Mouse (Mus musculus) heart, postnatal 0 days (tissue): Measurements from ENCODE around the gene Mbd4. TPM values are rescaled to one million over a fixed set of nuclear protein-coding genes. Genes with fewer than 3 reads are reported as not detected.

Experiments
- ATAC-seq: fragments of 200-750 bp; cut with Nextera tagmentation; 2 replicates; pipeline ENCODE4 v1.8.0; 2017; ENCODE audit warnings: low read depth, moderate number of reproducible peaks, moderate library complexity; ENCODE audit not compliant: insufficient read depth
- DNase-seq: peaks from one replicate; pipeline ENCODE4 v3.0.0-alpha.2; 2016; ENCODE audit warnings: low spot score
- H3K27ac ChIP-seq: fragments of 300-500 bp; sonication (generic); 2 replicates; pipeline ENCODE4 v1.5.1; 2014; ENCODE audit warnings: low read depth, mild to moderate bottlenecking
- H3K27me3 ChIP-seq: fragments of 300-500 bp; sonication (generic); 2 replicates; pipeline ENCODE4 v1.6.1; 2014; ENCODE audit warnings: low read length, mixed read lengths; ENCODE audit not compliant: control insufficient read depth, insufficient read depth
- H3K36me3 ChIP-seq: fragments of 300-500 bp; sonication (generic); replicated peaks from 2 replicates; pipeline ENCODE4 v1.6.1; 2014; ENCODE audit warnings: low read length, mixed read lengths; ENCODE audit not compliant: control insufficient read depth, insufficient read depth
- H3K4me1 ChIP-seq: fragments of 300-500 bp; sonication (generic); 2 replicates; pipeline ENCODE4 v1.6.1; 2014; ENCODE audit warnings: antibody characterized with exemption; ENCODE audit not compliant: control insufficient read depth, insufficient read depth
- H3K4me2 ChIP-seq: fragments of 300-500 bp; sonication (generic); 2 replicates; pipeline ENCODE4 v1.6.1; 2014; ENCODE audit warnings: low read depth, mild to moderate bottlenecking, low read length, moderate library complexity
- H3K4me3 ChIP-seq: fragments of 300-500 bp; sonication (generic); 2 replicates; pipeline ENCODE4 v1.5.1; 2014; ENCODE audit warnings: low read depth, low read length
- H3K9ac ChIP-seq: fragments of 300-500 bp; sonication (generic); replicated peaks from 2 replicates; pipeline ENCODE4 v1.6.1; 2014; ENCODE audit warnings: low read depth, low read length, mixed read lengths
- H3K9me3 ChIP-seq: fragments of 300-500 bp; sonication (generic); replicated peaks from 2 replicates; pipeline ENCODE4 v1.6.1; 2016; ENCODE audit warnings: low read length; ENCODE audit not compliant: control insufficient read depth
- CTCF ChIP-seq: IDR thresholded peaks from 2 replicates; pipeline ENCODE4 v1.5.1; 2016; ENCODE audit warnings: antibody characterized with exemption, control low read depth, low read depth
- EP300 ChIP-seq: IDR thresholded peaks from 2 replicates; pipeline ENCODE4 v1.6.1; 2016; ENCODE audit warnings: antibody characterized with exemption, low read depth
- WGBS: fragments of 180-500 bp; shearing (Covaris S2); extraction: QIAGEN DNeasy Blood & Tissue Kit; methylation state at CpG from one replicate; pipeline ENCODE4 v1.1.7; 2014; 5-methylcytosine and 5-hydroxymethylcytosine counted together
- polyA plus RNA-seq: library from polyadenylated mRNA; unstranded; fragments of >200 nt; fragmentation: Nextera tagmentation; extraction: Ambion mirVana; gene quantifications from 2 replicates; pipeline ENCODE4 v1.2.1, GENCODE M21; 2015
- total RNA-seq: library from RNA; depleted of rRNA; stranded (reverse); fragments of >200 nt; gene quantifications from 2 replicates; pipeline ENCODE4 v1.2.3, GENCODE M21; 2014; ENCODE audit warnings: low replicate concordance; rRNA removed

The Mbd4 gene
- total RNA-seq (1.2 and 1.5 TPM in 2 replicates), polyA plus RNA-seq (3.4 and 4.8 TPM in 2 replicates)

DNA sequence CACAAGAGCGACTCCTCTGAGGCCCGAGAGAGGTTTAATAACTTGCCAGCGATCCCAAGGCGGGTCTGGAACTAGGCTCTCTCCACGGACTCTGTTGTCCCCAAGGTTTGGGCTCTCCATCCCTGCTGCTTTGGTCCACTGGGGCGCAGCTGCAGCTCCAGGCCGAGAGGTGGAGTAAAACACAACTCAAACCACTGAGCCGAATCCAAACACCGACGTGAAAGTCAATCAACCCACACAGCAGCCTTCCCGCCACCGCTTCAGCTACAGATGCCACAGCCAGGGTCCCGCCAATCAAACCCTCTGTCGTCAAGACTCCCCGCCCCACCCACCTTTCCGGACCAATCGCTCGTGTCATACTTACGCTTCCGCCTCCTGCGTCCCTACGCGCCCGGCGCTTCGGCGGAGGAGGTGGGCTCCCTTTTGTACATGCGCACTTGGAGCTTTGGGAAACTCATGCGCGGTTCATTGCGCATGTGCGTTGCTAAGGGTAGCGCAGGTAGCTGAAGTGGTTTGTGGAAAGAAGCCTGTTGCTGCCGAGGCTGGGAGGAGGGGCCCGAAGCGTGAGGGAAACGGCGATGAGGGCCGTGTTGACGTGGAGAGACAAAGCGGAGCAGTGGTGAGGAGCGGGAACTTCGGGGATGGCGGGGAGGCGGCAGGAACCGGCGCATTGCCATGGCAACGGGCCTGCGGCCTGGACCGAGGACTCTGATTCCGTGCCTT is at the start of gene Mbd4, which contains the start of gene Ift122:
TSS of gene Mbd4 (minus strand) at position 281 of the 723 bp plus-strand sequence.
TSS of gene Ift122 (plus strand) at position 380 of the 723 bp plus-strand sequence.
- Histone ChIP-seq H3K9me3 (no peaks in the 10 kb centered on the region), H3K36me3 (peaks cover 8% of the 10 kb centered on the region; the same call in 1 of the 2 replicates), H3K27me3 (no peaks in the 10 kb centered on the region), H3K9ac (peak within 1 kb of the TSS; percentile 22), H3K27ac (peak within 1 kb of the TSS; percentile 73), H3K4me2 (peak within 1 kb of the TSS; percentile 69), H3K4me3 (peak within 1 kb of the TSS; percentile 57), H3K4me1 (peaks cover 16% of the 10 kb centered on the region; the same call in 1 of the 2 replicates)
- under 1% methylated on average over 51 of the region's 51 CpGs for WGBS
- DNase-seq (peak; percentile 100), ATAC-seq (peak; percentile 97)
- no peak for TF ChIP-seq EP300
- peak; percentile 45 for TF ChIP-seq CTCF

DNA sequence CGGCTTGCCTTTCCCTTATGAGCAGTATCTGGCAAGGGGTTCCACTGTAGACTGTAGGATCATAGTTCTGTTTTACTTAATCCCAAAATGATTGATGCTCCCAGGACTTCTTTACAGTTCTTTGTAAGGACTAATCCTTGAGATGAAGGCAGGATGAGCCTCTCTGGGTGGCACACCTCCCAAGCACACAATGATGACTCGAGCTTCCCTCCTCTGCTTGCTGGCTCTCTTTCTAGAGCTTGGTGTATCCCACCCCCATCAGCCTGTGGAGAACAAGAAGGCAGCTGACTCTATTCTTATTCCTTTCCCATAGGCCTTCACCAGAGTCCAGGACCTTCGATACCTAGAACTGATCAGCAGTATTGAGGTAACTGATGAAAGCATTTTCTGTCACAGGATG is 49.4 kb upstream of the Mbd4 start:
- Histone ChIP-seq H3K9ac (no peak overlapping the region), H3K4me2 (no peak overlapping the region), H3K9me3 (no peaks in the 10 kb centered on the region), H3K36me3 (no peaks in the 10 kb centered on the region), H3K4me3 (no peak overlapping the region), H3K4me1 (peaks cover 8% of the 10 kb centered on the region; the same call in 1 of the 2 replicates), H3K27me3 (no peaks in the 10 kb centered on the region), H3K27ac (peak overlapping the region; percentile 76)
- no peak for TF ChIP-seq CTCF
- TF ChIP-seq EP300: no peak
- DNase-seq: no peak
- 80% methylated on average over 3 of the region's 3 CpGs for WGBS
- ATAC-seq: no peak

DNA sequence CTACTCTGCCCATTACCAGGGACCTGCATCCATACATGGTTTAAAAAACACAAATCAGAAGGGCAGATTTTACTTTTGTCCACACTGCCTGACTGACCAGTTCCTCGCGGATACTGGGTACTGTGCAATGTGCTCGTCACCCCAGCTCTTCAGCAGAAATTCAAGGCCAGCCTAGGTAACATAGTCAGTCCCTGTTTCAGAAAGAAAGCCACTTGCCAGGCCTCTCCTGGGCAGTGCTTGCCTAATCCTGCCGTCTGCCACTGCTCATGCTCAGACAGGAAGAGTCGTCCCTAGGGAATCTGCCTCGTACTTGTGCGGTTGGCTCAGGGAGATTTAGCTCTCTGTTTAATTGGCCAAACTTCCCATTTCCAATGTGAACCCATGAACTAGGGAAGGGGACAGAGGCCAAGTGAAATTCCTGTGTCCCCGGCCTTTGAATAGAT is 48.3 kb upstream of the Mbd4 start:
- no peaks in the 10 kb centered on the region for H3K9me3 ChIP-seq
- ATAC-seq (peak; percentile 39), DNase-seq (peak; percentile 59)
- peaks cover 8% of the 10 kb centered on the region; the same call in 1 of the 2 replicates for H3K4me1 ChIP-seq
- no peak overlapping the region for H3K4me2 ChIP-seq
- no peak for TF ChIP-seq CTCF
- TF ChIP-seq EP300: peak; percentile 68; the same call in 1 of the 2 replicates
- H3K9ac ChIP-seq: no peak overlapping the region
- H3K36me3 ChIP-seq: no peaks in the 10 kb centered on the region
- H3K4me3 ChIP-seq: no peak overlapping the region
- no peaks in the 10 kb centered on the region for H3K27me3 ChIP-seq
- WGBS: 66% methylated on average over 8 of the region's 8 CpGs
- peak overlapping the region; percentile 76 for H3K27ac ChIP-seq

DNA sequence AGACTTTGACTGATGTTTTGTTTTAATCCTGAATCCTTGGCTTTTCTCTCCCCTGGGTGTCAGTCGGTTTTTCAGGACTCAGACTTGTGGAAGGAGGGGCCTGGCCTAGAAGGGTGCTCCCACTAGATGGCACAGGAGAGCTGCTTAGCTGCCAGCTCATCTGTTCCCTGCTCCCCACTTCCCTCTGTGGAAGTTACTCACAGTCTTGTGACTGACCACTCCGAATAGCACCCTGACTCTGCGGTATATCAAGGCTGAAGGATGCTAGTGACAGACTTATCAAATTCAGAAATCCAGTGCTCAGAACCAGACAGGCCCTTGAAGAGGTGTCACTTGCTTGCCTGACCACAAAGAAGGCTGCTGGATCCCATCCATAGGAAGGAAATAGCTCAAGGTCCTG is 47.9 kb upstream of the Mbd4 start:
- no peak overlapping the region for H3K4me2 ChIP-seq
- no peak overlapping the region for H3K4me3 ChIP-seq
- peaks cover 8% of the 10 kb centered on the region; the same call in 1 of the 2 replicates for H3K4me1 ChIP-seq
- no peaks in the 10 kb centered on the region for H3K27me3 ChIP-seq
- H3K27ac ChIP-seq: peak overlapping the region; percentile 76
- DNase-seq (peak; percentile 88), ATAC-seq (peak; percentile 79)
- WGBS: 7% methylated on average over 3 of the region's 3 CpGs
- TF ChIP-seq EP300: peak; percentile 73; the same call in 1 of the 2 replicates
- TF ChIP-seq CTCF: peak; percentile 91
- H3K9me3 ChIP-seq: no peaks in the 10 kb centered on the region
- H3K9ac ChIP-seq: no peak overlapping the region
- H3K36me3 ChIP-seq: 0 out of 2 replicates have a peak, but pooled peaks cover 3% of the 10 kb centered on the region

- DNase-seq (no peak), ATAC-seq (no peak)
- Histone ChIP-seq H3K27ac (no peak overlapping the region), H3K9me3 (no peaks in the 10 kb centered on the region), H3K9ac (no peak overlapping the region), H3K4me3 (no peak overlapping the region), H3K4me1 (peaks cover 3% of the 10 kb centered on the region; the same call in 1 of the 2 replicates), H3K4me2 (no peak overlapping the region), H3K36me3 (peaks cover 21% of the 10 kb centered on the region; the same call in 1 of the 2 replicates), H3K27me3 (no peaks in the 10 kb centered on the region)
- WGBS: 84% methylated on average over 7 of the region's 7 CpGs
- TF ChIP-seq EP300 (no peak), CTCF (no peak)
Observed at GRCm38 (mm10) chr6:115897926-115898520, 44.9 kb upstream of the Mbd4 start.
